Mouse (Mus musculus): Measurements from ENCODE around the gene Hist1h2ad. TPM values are rescaled to one million over a fixed set of nuclear protein-coding genes. Genes with fewer than 3 reads are reported as not detected.
A peak's percentile ranks its signal among the peaks of the same experiment; 100 is the strongest.
"Not testable (repeated sequence)": the region's sequence is repeated elsewhere in the genome, so short reads cannot be mapped to it uniquely, and the experiment has no call there.

Gene Hist1h2ad
- polyA plus RNA-seq, 1 experiment from 2014 or later: 1.1 TPM

- H3K4me2 ChIP-seq (ENCODE audit: low read depth, low read length): peak overlapping the region; percentile 73
- peaks cover 38% of the 10 kb centered on the region for H3K4me1 ChIP-seq (ENCODE audit: control insufficient read depth, insufficient read depth, low read length)
- peak overlapping the region; percentile 47 for H3K4me3 ChIP-seq (ENCODE audit: low read depth, low read length)
- no peak overlapping the region for H3K27ac ChIP-seq (ENCODE audit: low read depth, low read length)
- 49% methylated on average over 2 of the region's 2 CpGs for WGBS
- H3K9ac ChIP-seq (replicated peaks; ENCODE audit: low read depth, low read length): no peak overlapping the region; the same call in 1 of the 2 replicates
- H3K9me3 ChIP-seq (ENCODE audit: control insufficient read depth, low read length): no peaks in the 10 kb centered on the region
- no peaks in the 10 kb centered on the region for H3K36me3 ChIP-seq (ENCODE audit: control insufficient read depth, insufficient read depth, low read length)
- no peaks in the 10 kb centered on the region for H3K27me3 ChIP-seq (ENCODE audit: control insufficient read depth, insufficient read depth, low read length)
- ATAC-seq (ENCODE audit: low read depth): no peak
Measured at GRCm38 (mm10) chr13:23572218-23573033, 1.8 kb upstream of the Hist1h2ad start.

GRCm38 (mm10) chr13:23573034-23573897, 915 bp upstream of the Hist1h2ad start:
- not testable (repeated sequence) for ATAC-seq (ENCODE audit: low read depth); H3K27me3 ChIP-seq (ENCODE audit: control insufficient read depth, insufficient read depth, low read length); H3K9me3 ChIP-seq (ENCODE audit: control insufficient read depth, low read length); H3K36me3 ChIP-seq (ENCODE audit: control insufficient read depth, insufficient read depth, low read length)
- peaks cover 38% of the 10 kb centered on the region for H3K4me1 ChIP-seq (ENCODE audit: control insufficient read depth, insufficient read depth, low read length)
- H3K27ac ChIP-seq (ENCODE audit: low read depth, low read length): peak overlapping the region; percentile 2; the same call in 1 of the 2 replicates
- peak overlapping the region; percentile 23 for H3K4me3 ChIP-seq (ENCODE audit: low read depth, low read length)
- H3K4me2 ChIP-seq (ENCODE audit: low read depth, low read length): peak overlapping the region; percentile 73
- H3K9ac ChIP-seq (replicated peaks; ENCODE audit: low read depth, low read length): 0 out of 2 replicates have a peak overlapping the region, but pooled peaks have one; percentile 12
- WGBS: 9% methylated on average over 18 of the region's 20 CpGs

- H3K4me3 ChIP-seq (ENCODE audit: low read depth, low read length): peak overlapping the region; percentile 25
- ATAC-seq (ENCODE audit: low read depth); H3K9ac ChIP-seq (replicated peaks; ENCODE audit: low read depth, low read length); H3K36me3 ChIP-seq (ENCODE audit: control insufficient read depth, insufficient read depth, low read length); H3K9me3 ChIP-seq (ENCODE audit: control insufficient read depth, low read length); H3K27me3 ChIP-seq (ENCODE audit: control insufficient read depth, insufficient read depth, low read length): not testable (repeated sequence)
- peak overlapping the region; percentile 73 for H3K4me2 ChIP-seq (ENCODE audit: low read depth, low read length)
- 1% methylated on average over 5 of the region's 39 CpGs for WGBS
- H3K27ac ChIP-seq (ENCODE audit: low read depth, low read length): peak overlapping the region; percentile 75; the same call in 1 of the 2 replicates
- H3K4me1 ChIP-seq (ENCODE audit: control insufficient read depth, insufficient read depth, low read length): peaks cover 38% of the 10 kb centered on the region
Measured at GRCm38 (mm10) chr13:23574546-23575170, 477 bp downstream of the Hist1h2ad start.

- Histone ChIP-seq H3K4me2 (ENCODE audit: low read depth, low read length) (peak within 1 kb of the TSS; percentile 62), H3K27ac (ENCODE audit: low read depth, low read length) (no peak within 1 kb of the TSS), H3K4me1 (ENCODE audit: control insufficient read depth, insufficient read depth, low read length) (peaks cover 33% of the 10 kb centered on the region), H3K9ac (replicated peaks; ENCODE audit: low read depth, low read length) (peak within 1 kb of the TSS; percentile 46), H3K4me3 (ENCODE audit: low read depth, low read length) (peak within 1 kb of the TSS; percentile 32), H3K36me3 (ENCODE audit: control insufficient read depth, insufficient read depth, low read length) (no peaks in the 10 kb centered on the region), H3K9me3 (ENCODE audit: control insufficient read depth, low read length) (no peaks in the 10 kb centered on the region), H3K27me3 (ENCODE audit: control insufficient read depth, insufficient read depth, low read length) (no peaks in the 10 kb centered on the region)
- WGBS: under 1% methylated on average over 18 of the region's 18 CpGs
- peak; percentile 53 for ATAC-seq (ENCODE audit: low read depth)
Measured at GRCm38 (mm10) chr13:23575271-23575851, 1.2 kb downstream of the Hist1h2ad start, which contains the start of gene Hist1h3d. Gene Hist1h3d, plus strand, starts transcription at chr13:23575763.

GRCm38 (mm10) chr13:23575864-23576313, 1.7 kb downstream of the Hist1h2ad start:
- not testable (repeated sequence) for H3K27ac ChIP-seq (ENCODE audit: low read depth, low read length); H3K36me3 ChIP-seq (ENCODE audit: control insufficient read depth, insufficient read depth, low read length); H3K9me3 ChIP-seq (ENCODE audit: control insufficient read depth, low read length); H3K27me3 ChIP-seq (ENCODE audit: control insufficient read depth, insufficient read depth, low read length); ATAC-seq (ENCODE audit: low read depth)
- peak overlapping the region; percentile 62 for H3K4me2 ChIP-seq (ENCODE audit: low read depth, low read length)
- peak overlapping the region; percentile 32 for H3K4me3 ChIP-seq (ENCODE audit: low read depth, low read length)
- peak overlapping the region; percentile 46 for H3K9ac ChIP-seq (replicated peaks; ENCODE audit: low read depth, low read length)
- under 1% methylated on average over 11 of the region's 40 CpGs for WGBS
- H3K4me1 ChIP-seq (ENCODE audit: control insufficient read depth, insufficient read depth, low read length): peaks cover 32% of the 10 kb centered on the region

- no peak overlapping the region for H3K27ac ChIP-seq (ENCODE audit: low read depth, low read length)
- no peaks in the 10 kb centered on the region for H3K9me3 ChIP-seq (ENCODE audit: control insufficient read depth, low read length)
- peaks cover 32% of the 10 kb centered on the region for H3K4me1 ChIP-seq (ENCODE audit: control insufficient read depth, insufficient read depth, low read length)
- H3K4me2 ChIP-seq (ENCODE audit: low read depth, low read length): peak overlapping the region; percentile 62
- 7% methylated on average over 7 of the region's 7 CpGs for WGBS
- H3K9ac ChIP-seq (replicated peaks; ENCODE audit: low read depth, low read length): peak overlapping the region; percentile 46
- no peak for ATAC-seq (ENCODE audit: low read depth)
- no peaks in the 10 kb centered on the region for H3K27me3 ChIP-seq (ENCODE audit: control insufficient read depth, insufficient read depth, low read length)
- peak overlapping the region; percentile 32 for H3K4me3 ChIP-seq (ENCODE audit: low read depth, low read length)
- H3K36me3 ChIP-seq (ENCODE audit: control insufficient read depth, insufficient read depth, low read length): no peaks in the 10 kb centered on the region
Measured at GRCm38 (mm10) chr13:23576351-23576881, 2.2 kb downstream of the Hist1h2ad start.

GRCm38 (mm10) chr13:23576906-23577639, 2.9 kb downstream of the Hist1h2ad start:
- Histone ChIP-seq H3K4me3 (ENCODE audit: low read depth, low read length) (peak overlapping the region; percentile 32; the same call in 1 of the 2 replicates), H3K27ac (ENCODE audit: low read depth, low read length) (no peak overlapping the region), H3K9me3 (ENCODE audit: control insufficient read depth, low read length) (no peaks in the 10 kb centered on the region), H3K9ac (replicated peaks; ENCODE audit: low read depth, low read length) (no peak overlapping the region), H3K27me3 (ENCODE audit: control insufficient read depth, insufficient read depth, low read length) (no peaks in the 10 kb centered on the region), H3K4me2 (ENCODE audit: low read depth, low read length) (peak overlapping the region; percentile 62; the same call in 1 of the 2 replicates), H3K4me1 (ENCODE audit: control insufficient read depth, insufficient read depth, low read length) (peaks cover 33% of the 10 kb centered on the region), H3K36me3 (ENCODE audit: control insufficient read depth, insufficient read depth, low read length) (no peaks in the 10 kb centered on the region)
- no peak for ATAC-seq (ENCODE audit: low read depth)
- 59% methylated on average over 6 of the region's 6 CpGs for WGBS

- Histone ChIP-seq H3K4me1 (ENCODE audit: control insufficient read depth, insufficient read depth, low read length) (peaks cover 31% of the 10 kb centered on the region), H3K36me3 (ENCODE audit: control insufficient read depth, insufficient read depth, low read length) (no peaks in the 10 kb centered on the region), H3K27me3 (ENCODE audit: control insufficient read depth, insufficient read depth, low read length) (no peaks in the 10 kb centered on the region), H3K4me3 (ENCODE audit: low read depth, low read length) (no peak overlapping the region), H3K9ac (replicated peaks; ENCODE audit: low read depth, low read length) (no peak overlapping the region), H3K4me2 (ENCODE audit: low read depth, low read length) (no peak overlapping the region), H3K27ac (ENCODE audit: low read depth, low read length) (no peak overlapping the region), H3K9me3 (ENCODE audit: control insufficient read depth, low read length) (no peaks in the 10 kb centered on the region)
- no peak for ATAC-seq (ENCODE audit: low read depth)
- 95% methylated on average over 1 of the region's 1 CpGs for WGBS
Measured at GRCm38 (mm10) chr13:23577835-23578234, 3.7 kb downstream of the Hist1h2ad start.
